Comparison of ENCODE assay signal across 26 mouse cellular contexts in the genomic region with DNA sequence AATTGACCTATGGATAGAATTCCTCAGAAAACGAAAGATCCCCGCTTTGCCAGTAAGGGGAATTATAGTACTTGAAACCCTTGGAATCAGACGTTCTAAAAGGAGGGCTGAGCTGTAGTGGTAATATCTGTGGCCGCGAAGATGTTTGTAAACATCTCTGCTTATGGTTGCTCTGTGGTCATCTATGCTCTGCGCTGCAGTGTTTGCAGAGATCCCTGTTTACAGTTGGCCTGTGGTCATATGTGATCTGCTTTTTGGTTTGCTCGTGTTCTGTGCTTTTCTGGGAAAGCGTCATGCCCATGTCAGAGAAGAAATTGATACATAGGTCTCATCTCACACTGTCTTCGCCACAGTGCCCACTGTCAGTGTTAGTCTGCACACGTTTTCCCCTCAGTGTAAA.
DNase-seq lines count a peak whose midpoint lies in the region; ATAC-seq lines count a peak whose summit lies in the region.
"Had no signal": no experiment of that assay in that cellular context is flagged by ENCODE, and none has a peak within 500 bp of the region (broad histone marks: within the 10 kb centered on the region; RNA-seq: fewer than 3 reads in every experiment).

No protein-coding gene starts in this region.

- peaks cover 6% of the 10 kb centered on the region; the same call in 1 of the 2 replicates for H3K36me3 ChIP-seq in forebrain, embryonic 15.5 days
- no peaks in the 10 kb centered on the region; the same call in 1 of the 2 replicates for H3K36me3 ChIP-seq in forebrain, embryonic 10.5 days (replicated peaks)
- H3K36me3 ChIP-seq in hindbrain, embryonic 14.5 days (replicated peaks; ENCODE audit: control insufficient read depth, insufficient read depth) = peaks cover 14% of the 10 kb centered on the region; the same call in 1 of the 2 replicates
- no peaks in the 10 kb centered on the region for H3K36me3 ChIP-seq in hindbrain, embryonic 11.5 days (ENCODE audit: control insufficient read depth, insufficient read depth, low read length)
- H3K36me3 ChIP-seq in liver, embryonic 11.5 days (ENCODE audit: control insufficient read depth, insufficient read depth, low read length) = no peaks in the 10 kb centered on the region
- peaks cover 7% of the 10 kb centered on the region; the same call in 1 of the 2 replicates for H3K36me3 ChIP-seq in intestine, embryonic 14.5 days (ENCODE audit: control insufficient read depth, insufficient read depth, low read length)
- H3K36me3 ChIP-seq: limb, embryonic 15.5 days; midbrain, embryonic 10.5 days had no signal

- no peak overlapping the region for H3K9ac ChIP-seq in forebrain, embryonic 15.5 days (replicated peaks)
- H3K9ac ChIP-seq in hindbrain, embryonic 14.5 days = 0 out of 2 replicates have a peak overlapping the region, but pooled peaks have one; percentile 6
- no peak overlapping the region for H3K9ac ChIP-seq in hindbrain, embryonic 11.5 days (ENCODE audit: low read depth, low read length)
- no peak overlapping the region for H3K9ac ChIP-seq in liver, embryonic 11.5 days (ENCODE audit: low read depth, low read length)
- H3K9ac ChIP-seq in intestine, embryonic 14.5 days (ENCODE audit: low read length) = no peak overlapping the region
- H3K9ac ChIP-seq: heart, embryonic 12.5 days; hindbrain, embryonic 12.5 days; limb, embryonic 15.5 days; neural tube, embryonic 13.5 days had no signal

- H3K27ac ChIP-seq in forebrain, embryonic 15.5 days (replicated peaks) = peak overlapping the region; percentile 63; the same call in 1 of the 2 replicates
- H3K27ac ChIP-seq in forebrain, embryonic 10.5 days = no peak overlapping the region
- no peak overlapping the region for H3K27ac ChIP-seq in hindbrain, embryonic 14.5 days
- H3K27ac ChIP-seq in hindbrain, embryonic 11.5 days (ENCODE audit: low read depth, low read length) = no peak overlapping the region
- H3K27ac ChIP-seq in liver, embryonic 11.5 days (ENCODE audit: low read depth, low read length) = 0 out of 2 replicates have a peak overlapping the region, but pooled peaks have one; percentile 39
- H3K27ac ChIP-seq in intestine, embryonic 14.5 days (ENCODE audit: low read depth) = peak overlapping the region; percentile 14; the same call in 1 of the 2 replicates
- H3K27ac ChIP-seq: limb, embryonic 15.5 days; midbrain, embryonic 10.5 days had no signal

- H3K9me3 ChIP-seq in forebrain, embryonic 15.5 days = no peaks in the 10 kb centered on the region
- no peaks in the 10 kb centered on the region for H3K9me3 ChIP-seq in forebrain, embryonic 10.5 days
- H3K9me3 ChIP-seq in hindbrain, embryonic 14.5 days (ENCODE audit: control insufficient read depth, low read length) = no peaks in the 10 kb centered on the region
- no peaks in the 10 kb centered on the region for H3K9me3 ChIP-seq in hindbrain, embryonic 11.5 days (ENCODE audit: control insufficient read depth, low read length)
- H3K9me3 ChIP-seq in liver, embryonic 11.5 days (ENCODE audit: control insufficient read depth, low read length) = no peaks in the 10 kb centered on the region
- no peaks in the 10 kb centered on the region for H3K9me3 ChIP-seq in intestine, embryonic 14.5 days (ENCODE audit: control insufficient read depth, low read length)
- H3K9me3 ChIP-seq: heart, embryonic 12.5 days; hindbrain, embryonic 12.5 days; limb, embryonic 15.5 days; midbrain, embryonic 10.5 days; neural tube, embryonic 13.5 days had no signal

- no peak overlapping the region for H3K4me3 ChIP-seq in forebrain, embryonic 15.5 days
- no peak overlapping the region for H3K4me3 ChIP-seq in forebrain, embryonic 10.5 days
- H3K4me3 ChIP-seq in hindbrain, embryonic 14.5 days (replicated peaks; ENCODE audit: low read length) = no peak overlapping the region
- no peak overlapping the region for H3K4me3 ChIP-seq in hindbrain, embryonic 11.5 days (ENCODE audit: low read depth, low read length)
- no peak overlapping the region for H3K4me3 ChIP-seq in liver, embryonic 11.5 days (ENCODE audit: low read depth, low read length)
- no peak overlapping the region for H3K4me3 ChIP-seq in intestine, embryonic 14.5 days (ENCODE audit: low read depth, low read length)
- H3K4me3 ChIP-seq: heart, embryonic 12.5 days; hindbrain, embryonic 12.5 days; limb, embryonic 15.5 days; midbrain, embryonic 10.5 days; myocyte; neural tube, embryonic 13.5 days had no signal

- 88% methylated on average over 10 of the region's 10 CpGs for WGBS in forebrain, embryonic 15.5 days
- WGBS in forebrain, embryonic 10.5 days = 88% methylated on average over 10 of the region's 10 CpGs
- WGBS in hindbrain, embryonic 14.5 days = 82% methylated on average over 10 of the region's 10 CpGs
- 84% methylated on average over 10 of the region's 10 CpGs for WGBS in hindbrain, embryonic 11.5 days
- WGBS in liver, embryonic 11.5 days = 81% methylated on average over 10 of the region's 10 CpGs
- WGBS in intestine, embryonic 14.5 days = 64% methylated on average over 10 of the region's 10 CpGs

- DNase-seq in forebrain, embryonic 10.5 days (ENCODE audit: extremely low spot score, low spot score) = no peak
- no peak for DNase-seq in hindbrain, embryonic 14.5 days (ENCODE audit: low spot score)
- DNase-seq in hindbrain, embryonic 11.5 days (ENCODE audit: low spot score) = no peak
- no peak for DNase-seq in liver, embryonic 11.5 days (ENCODE audit: low spot score)
- no peak for DNase-seq in liver
- no peak for DNase-seq in intestine, embryonic 14.5 days (ENCODE audit: low spot score)
- DNase-seq in thymus, postnatal 4 days = no peak
- DNase-seq: adrenal gland, postnatal 14 days; cerebellum, postnatal 25 days; embryo, embryonic 11 days; heart, postnatal 10 days; kidney, adult 9 months; kidney, postnatal 36 days; left cerebral cortex, postnatal 4 days; lung, adult 18-20 months; retina, postnatal 1 day; right cerebral cortex, postnatal 25 days; spleen, adult 18-20 months had no signal

- no peak overlapping the region for H3K4me2 ChIP-seq in forebrain, embryonic 15.5 days (replicated peaks)
- no peak overlapping the region for H3K4me2 ChIP-seq in hindbrain, embryonic 14.5 days (replicated peaks)
- H3K4me2 ChIP-seq in hindbrain, embryonic 11.5 days (replicated peaks; ENCODE audit: low read depth, low read length) = no peak overlapping the region
- H3K4me2 ChIP-seq in liver, embryonic 11.5 days = no peak overlapping the region
- no peak overlapping the region; the same call in 1 of the 2 replicates for H3K4me2 ChIP-seq in intestine, embryonic 14.5 days (ENCODE audit: low read length)
- H3K4me2 ChIP-seq: heart, embryonic 12.5 days; hindbrain, embryonic 12.5 days; limb, embryonic 15.5 days; neural tube, embryonic 13.5 days had no signal

- peaks cover 49% of the 10 kb centered on the region for H3K4me1 ChIP-seq in forebrain, embryonic 15.5 days
- peaks cover 43% of the 10 kb centered on the region for H3K4me1 ChIP-seq in forebrain, embryonic 10.5 days
- peaks cover 52% of the 10 kb centered on the region for H3K4me1 ChIP-seq in hindbrain, embryonic 14.5 days (replicated peaks; ENCODE audit: control insufficient read depth, insufficient read depth, low read length)
- H3K4me1 ChIP-seq in hindbrain, embryonic 11.5 days (replicated peaks; ENCODE audit: control insufficient read depth, insufficient read depth, low read length) = no peaks in the 10 kb centered on the region; the same call in 1 of the 2 replicates
- no peaks in the 10 kb centered on the region; the same call in 1 of the 2 replicates for H3K4me1 ChIP-seq in liver, embryonic 11.5 days (replicated peaks; ENCODE audit: control insufficient read depth, insufficient read depth, low read length)
- peaks cover 33% of the 10 kb centered on the region for H3K4me1 ChIP-seq in intestine, embryonic 14.5 days (replicated peaks; ENCODE audit: control insufficient read depth, insufficient read depth, low read length)

- no peak for ATAC-seq in forebrain, embryonic 15.5 days (replicated peaks)
- ATAC-seq in hindbrain, embryonic 14.5 days (ENCODE audit: low FRiP score) = no peak
- ATAC-seq in hindbrain, embryonic 11.5 days (ENCODE audit: low FRiP score) = no peak
- ATAC-seq in liver, embryonic 11.5 days (replicated peaks; ENCODE audit: low FRiP score) = no peak
- no peak for ATAC-seq in intestine, embryonic 14.5 days (replicated peaks; ENCODE audit: low FRiP score, low TSS enrichment, low read depth)
- ATAC-seq: midbrain, embryonic 16.5 days had no signal

- H3K27me3 ChIP-seq in forebrain, embryonic 15.5 days = no peaks in the 10 kb centered on the region
- no peaks in the 10 kb centered on the region for H3K27me3 ChIP-seq in forebrain, embryonic 10.5 days (ENCODE audit: poor library complexity, severe bottlenecking)
- H3K27me3 ChIP-seq in hindbrain, embryonic 14.5 days (ENCODE audit: control insufficient read depth, insufficient read depth, low read length) = no peaks in the 10 kb centered on the region
- H3K27me3 ChIP-seq in hindbrain, embryonic 11.5 days (ENCODE audit: control insufficient read depth, insufficient read depth, low read length) = no peaks in the 10 kb centered on the region
- no peaks in the 10 kb centered on the region for H3K27me3 ChIP-seq in liver, embryonic 11.5 days (replicated peaks; ENCODE audit: control insufficient read depth, insufficient read depth, low read length)
- no peaks in the 10 kb centered on the region for H3K27me3 ChIP-seq in intestine, embryonic 14.5 days (replicated peaks; ENCODE audit: control insufficient read depth, insufficient read depth, low read length)
- H3K27me3 ChIP-seq: heart, embryonic 12.5 days; hindbrain, embryonic 12.5 days; neural tube, embryonic 13.5 days had no signal

Comparison
In these comparisons a context has a peak if more than half of its experiments do, and no peak if none do; other contexts are left out.
1. H3K27ac ChIP-seq: peak in forebrain, embryonic 15.5 days (single experiment), liver, embryonic 11.5 days (single experiment) and intestine, embryonic 14.5 days (single experiment); none in forebrain, embryonic 10.5 days (single experiment), hindbrain, embryonic 14.5 days (single experiment) and hindbrain, embryonic 11.5 days (single experiment).